In the genomic region with DNA sequence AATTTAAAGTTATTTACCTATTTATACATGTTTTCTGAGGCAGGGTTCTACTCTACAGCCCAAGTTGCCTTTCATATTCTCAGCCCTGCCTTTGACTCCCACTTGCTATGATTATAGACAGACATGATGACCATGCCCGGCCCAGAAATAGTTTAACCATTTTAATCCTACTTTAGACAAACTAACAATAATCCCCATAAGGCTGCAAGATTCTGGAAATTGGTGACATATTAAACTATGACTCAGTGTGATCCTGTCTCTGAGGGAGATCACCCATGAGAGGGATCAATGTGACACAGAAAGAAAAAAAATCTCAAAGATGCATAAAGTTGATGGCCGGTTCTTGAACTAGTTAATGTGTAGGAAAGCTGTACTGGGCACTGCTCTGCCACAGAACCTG, we compare ENCODE assay signal across 32 mouse cellular contexts.
"Had no signal": no experiment of that assay in that cellular context is flagged by ENCODE, and none has a peak within 500 bp of the region (broad histone marks: within the 10 kb centered on the region; RNA-seq: fewer than 3 reads in every experiment).

No protein-coding gene starts in this region.

- H3K27ac ChIP-seq: limb, embryonic 10.5 days; limb, embryonic 12.5 days; limb, embryonic 13.5 days; limb, embryonic 15.5 days; liver, embryonic 12.5 days; liver, embryonic 13.5 days; liver, embryonic 14.5 days; liver, embryonic 15.5 days; lung, embryonic 15.5 days; macrophage; midbrain, embryonic 10.5 days; midbrain, embryonic 12.5 days; midbrain, embryonic 13.5 days; midbrain, embryonic 15.5 days; neural tube, embryonic 12.5 days had no signal

- H3K9ac ChIP-seq: limb, embryonic 12.5 days; limb, embryonic 13.5 days; limb, embryonic 15.5 days; liver, embryonic 12.5 days; liver, embryonic 13.5 days; liver, embryonic 14.5 days; liver, embryonic 15.5 days; liver, postnatal 0 days; lung, embryonic 14.5 days; lung, embryonic 15.5 days; midbrain, embryonic 12.5 days; midbrain, embryonic 13.5 days; midbrain, embryonic 15.5 days; neural tube, embryonic 12.5 days had no signal

- H3K36me3 ChIP-seq: limb, embryonic 10.5 days; limb, embryonic 12.5 days; limb, embryonic 13.5 days; limb, embryonic 15.5 days; liver, embryonic 12.5 days; liver, embryonic 13.5 days; liver, embryonic 15.5 days; lung, embryonic 15.5 days; midbrain, embryonic 10.5 days; midbrain, embryonic 12.5 days; midbrain, embryonic 13.5 days; midbrain, embryonic 15.5 days; neural tube, embryonic 12.5 days had no signal

- ATAC-seq: liver, embryonic 12.5 days; liver, postnatal 0 days; lung, postnatal 0 days; midbrain, embryonic 13.5 days; midbrain, embryonic 15.5 days; midbrain, embryonic 16.5 days had no signal

- H3K4me2 ChIP-seq: limb, embryonic 12.5 days; limb, embryonic 13.5 days; limb, embryonic 15.5 days; liver, embryonic 11.5 days; liver, embryonic 12.5 days; liver, embryonic 13.5 days; liver, embryonic 15.5 days; lung, embryonic 14.5 days; lung, embryonic 15.5 days; midbrain, embryonic 11.5 days; midbrain, embryonic 12.5 days; midbrain, embryonic 13.5 days; midbrain, embryonic 15.5 days; neural tube, embryonic 12.5 days had no signal

- H3K4me3 ChIP-seq: limb, embryonic 10.5 days; limb, embryonic 12.5 days; limb, embryonic 13.5 days; limb, embryonic 15.5 days; liver, embryonic 12.5 days; liver, embryonic 13.5 days; liver, embryonic 15.5 days; lung, embryonic 15.5 days; megakaryocyte, embryonic 14.5 days; midbrain, embryonic 10.5 days; midbrain, embryonic 12.5 days; midbrain, embryonic 13.5 days; midbrain, embryonic 15.5 days; myocyte; neural tube, embryonic 12.5 days had no signal

- H3K4me1 ChIP-seq: limb, embryonic 10.5 days; limb, embryonic 12.5 days; limb, embryonic 13.5 days; limb, embryonic 15.5 days; liver, embryonic 12.5 days; midbrain, embryonic 10.5 days; midbrain, embryonic 12.5 days; midbrain, embryonic 13.5 days; midbrain, embryonic 15.5 days; neural tube, embryonic 12.5 days had no signal

- H3K27me3 ChIP-seq: limb, embryonic 12.5 days; limb, embryonic 13.5 days; limb, embryonic 15.5 days; liver, embryonic 12.5 days; liver, embryonic 13.5 days; liver, embryonic 15.5 days; lung, embryonic 15.5 days; midbrain, embryonic 12.5 days; midbrain, embryonic 13.5 days; midbrain, embryonic 15.5 days; neural tube, embryonic 12.5 days had no signal

- H3K9me3 ChIP-seq: limb, embryonic 10.5 days; limb, embryonic 12.5 days; limb, embryonic 13.5 days; limb, embryonic 15.5 days; liver, embryonic 12.5 days; liver, embryonic 13.5 days; liver, embryonic 15.5 days; lung, embryonic 15.5 days; megakaryocyte, embryonic 14.5 days; midbrain, embryonic 10.5 days; midbrain, embryonic 12.5 days; midbrain, embryonic 13.5 days; midbrain, embryonic 15.5 days; neural tube, embryonic 12.5 days had no signal

- DNase-seq: left cerebral cortex, postnatal 4 days; liver; liver, embryonic 13.5 days; liver, postnatal 0 days; lung, adult 18-20 months; lung, adult 2 months; lung, embryonic 14.5 days; lung, postnatal 10 days; lung, postnatal 14 days; lung, postnatal 36 days; lung, postnatal 4 days; midbrain, embryonic 14.5 days had no signal
